Mouse (Mus musculus): Measurements from ENCODE around the gene Ccnt1.
A peak's percentile ranks its signal among the peaks of the same experiment; 100 is the strongest.

Ccnt1 gene

GRCm38 (mm10) chr15:98570873-98571538, at the start of gene Ccnt1, which contains the start of gene 4930415O20Rik:
TSS of gene Ccnt1 (minus strand) at chr15:98570923.
TSS of gene 4930415O20Rik (plus strand) at chr15:98571004.
- no peak for DNase-seq (ENCODE audit: low read depth, low spot score)

DNA sequence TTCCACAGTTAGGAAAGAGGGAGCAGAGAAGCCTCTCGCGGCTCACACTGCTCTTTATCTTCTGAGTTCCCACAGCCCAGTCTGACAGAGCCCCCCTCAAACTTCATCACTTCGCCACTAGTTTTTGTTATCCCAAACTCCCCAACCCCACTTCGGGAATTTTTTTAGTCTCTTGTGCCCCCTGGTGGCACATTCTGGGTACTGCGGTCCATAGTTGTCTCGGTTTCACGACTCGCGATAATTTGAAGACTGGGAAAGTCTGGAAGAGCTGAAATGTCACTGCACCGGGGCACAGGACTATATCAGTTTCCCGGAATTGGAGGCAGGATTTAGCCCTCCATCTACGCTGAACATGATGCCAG, 46.4 kb upstream of the Ccnt1 start:
- DNase-seq (ENCODE audit: low read depth, low spot score) = peak; percentile 76

DNA sequence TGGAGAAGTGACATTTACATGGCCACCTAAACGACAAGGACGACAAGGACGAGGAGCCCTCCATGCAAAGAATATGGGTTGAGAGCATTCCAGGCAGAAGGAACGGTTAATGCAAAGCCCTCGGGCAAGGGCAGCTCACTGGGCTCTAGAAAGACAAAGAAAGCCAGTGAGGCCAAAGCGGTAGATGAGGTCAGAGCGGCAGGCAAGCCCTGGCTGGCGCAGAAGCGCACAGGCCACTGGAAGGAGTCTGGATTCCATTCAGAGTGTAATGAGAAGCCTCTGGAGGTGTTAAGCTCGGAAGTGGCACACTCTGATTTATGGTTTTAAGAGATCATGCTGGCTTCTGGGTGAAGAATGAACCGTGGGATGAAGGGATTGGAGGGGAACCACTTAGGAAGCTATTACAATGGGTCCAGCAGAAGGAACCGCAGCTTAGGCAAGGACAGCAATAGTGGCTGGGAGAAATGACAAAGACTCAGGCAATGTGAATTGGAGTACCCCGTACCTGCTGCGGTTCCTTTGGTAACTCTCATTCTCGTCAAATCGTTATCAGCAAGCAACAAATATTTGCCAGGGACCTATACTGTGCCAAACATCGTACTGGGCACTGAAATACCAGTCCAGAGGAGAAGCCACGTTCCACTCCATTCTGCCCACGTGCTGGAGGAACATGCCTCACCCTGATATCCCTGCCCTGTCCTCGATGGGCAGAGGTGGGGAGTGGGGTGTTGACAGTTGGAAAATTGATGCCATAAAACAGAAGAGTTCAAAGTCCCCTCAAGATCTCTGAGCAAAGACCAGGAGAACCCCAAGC, 45.8 kb upstream of the Ccnt1 start:
- no peak for DNase-seq (ENCODE audit: low read depth, low spot score)

DNA sequence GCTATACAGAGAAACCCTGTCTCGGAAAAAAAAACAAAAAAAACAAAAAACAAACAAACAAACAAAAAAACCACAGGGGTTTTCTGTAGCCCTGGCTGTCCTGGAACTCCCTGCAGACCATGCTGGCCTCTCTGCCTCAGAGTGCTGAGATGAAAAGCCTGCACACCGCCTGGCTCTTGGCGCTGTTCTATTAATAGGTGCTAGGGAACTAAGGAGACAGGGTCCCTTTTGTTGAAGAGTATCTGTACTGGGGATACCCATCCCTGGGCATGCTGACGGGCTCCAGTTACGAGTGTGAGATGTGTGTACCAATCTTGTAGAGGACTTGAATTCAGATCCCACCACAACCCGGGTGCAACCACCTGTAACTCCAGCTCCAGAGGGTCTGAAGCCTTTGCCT, 45.0 kb upstream of the Ccnt1 start:
- DNase-seq (ENCODE audit: low read depth, low spot score) = no peak

DNA sequence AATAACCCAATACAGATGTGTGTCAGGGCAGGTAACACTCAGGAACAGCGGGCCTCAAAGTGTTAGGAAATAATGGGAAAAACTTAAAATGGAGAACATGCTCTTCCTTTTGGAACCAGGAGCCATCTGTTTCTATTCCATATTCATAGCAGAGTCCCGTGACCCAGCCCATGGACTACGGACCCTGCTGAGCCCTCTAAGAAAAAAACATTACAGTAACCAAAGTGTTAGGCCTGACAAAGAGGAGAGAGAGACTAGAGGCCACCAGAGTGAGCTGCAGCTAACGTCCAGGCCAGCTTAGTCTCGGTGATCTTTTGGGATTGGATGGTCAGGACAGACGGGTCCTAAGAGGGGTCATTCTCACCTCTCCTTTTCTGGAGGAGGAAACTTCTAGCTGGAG, 44.2 kb upstream of the Ccnt1 start:
- DNase-seq (ENCODE audit: low read depth, low spot score) = no peak

GRCm38 (mm10) chr15:98614551-98614950, 43.8 kb upstream of the Ccnt1 start:
- DNase-seq (ENCODE audit: low read depth, low spot score) = no peak

GRCm38 (mm10) chr15:98612229-98612628, 41.5 kb upstream of the Ccnt1 start:
- DNase-seq (ENCODE audit: low read depth, low spot score) = no peak

DNA sequence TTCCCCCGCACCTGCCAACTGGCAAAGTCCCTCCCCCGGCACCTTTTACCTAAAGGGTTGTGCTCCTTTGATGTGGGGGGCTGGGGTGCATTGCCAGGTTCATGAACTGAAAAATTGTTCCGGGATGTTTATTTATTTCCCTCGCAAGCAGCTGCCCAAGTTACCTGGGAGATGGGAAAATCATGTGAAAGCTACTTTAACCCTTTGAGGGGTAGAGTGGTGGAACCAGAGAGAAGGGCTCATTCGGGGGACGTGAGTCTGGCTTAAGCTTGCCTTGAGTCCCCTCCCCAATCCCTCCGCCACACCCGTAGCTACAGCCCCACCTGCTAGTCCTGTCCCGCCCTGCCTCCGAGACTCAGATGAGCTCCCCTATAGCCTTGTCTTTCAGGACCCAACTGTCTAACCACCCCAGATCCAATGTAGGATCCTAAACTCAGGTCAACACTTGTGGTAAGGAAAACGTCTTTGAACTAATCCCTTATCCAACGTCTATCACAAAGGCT, 39.5 kb upstream of the Ccnt1 start:
- DNase-seq (ENCODE audit: low read depth, low spot score) = peak; percentile 64

- no peak for DNase-seq (ENCODE audit: low read depth, low spot score)
Observed at GRCm38 (mm10) chr15:98609331-98610130, 38.8 kb upstream of the Ccnt1 start, which contains the start of gene Adcy6. TSS of gene Adcy6 (minus strand) at chr15:98610076.

DNA sequence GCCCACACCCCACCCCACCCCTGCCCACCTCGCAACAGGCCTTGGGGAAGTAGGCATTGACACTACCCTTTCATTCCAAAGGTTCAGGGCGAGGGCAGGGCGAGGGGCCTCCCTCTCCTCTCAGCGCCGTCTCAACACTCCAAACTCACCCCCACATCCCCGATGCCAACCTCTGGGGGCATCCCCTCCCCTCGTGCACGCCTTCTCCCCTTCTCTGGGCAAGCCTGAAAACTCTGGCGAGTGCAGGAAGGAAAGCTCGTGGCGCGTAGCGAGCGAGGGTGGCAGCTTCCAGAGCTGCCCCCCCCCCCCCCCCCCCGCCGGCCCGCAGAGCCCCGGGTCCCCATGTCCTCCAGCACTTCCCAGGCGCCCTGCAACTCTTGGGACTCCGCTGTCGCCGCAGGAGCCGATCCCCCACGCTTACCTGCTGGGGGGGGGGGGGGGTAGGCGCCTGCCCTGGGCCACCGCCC, 38.1 kb upstream of the Ccnt1 start:
- DNase-seq (ENCODE audit: low read depth, low spot score) = no peak

- no peak for DNase-seq (ENCODE audit: low read depth, low spot score)
Observed at GRCm38 (mm10) chr15:98608058-98608783, 37.5 kb upstream of the Ccnt1 start.

GRCm38 (mm10) chr15:98607557-98607956, 36.8 kb upstream of the Ccnt1 start:
- no peak for DNase-seq (ENCODE audit: low read depth, low spot score)

DNA sequence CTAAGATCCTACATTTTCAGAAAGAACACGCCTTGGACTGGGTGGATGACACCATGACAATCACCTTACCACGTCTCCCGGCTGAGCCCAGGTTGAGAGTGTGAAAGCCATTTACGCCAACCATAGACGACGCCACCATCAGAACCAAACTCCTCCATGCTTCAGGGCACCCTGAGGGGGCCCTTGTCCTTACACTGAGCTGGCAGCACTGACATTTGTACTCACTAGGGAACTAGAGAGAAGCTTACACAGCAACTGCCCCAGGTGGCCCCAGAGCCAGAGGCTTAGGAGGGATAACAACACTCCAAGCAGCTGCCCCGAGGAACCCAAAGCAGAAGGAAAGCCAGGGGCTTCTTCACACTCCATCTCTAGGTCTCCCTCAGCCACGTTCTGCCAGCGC, 36.0 kb upstream of the Ccnt1 start:
- DNase-seq (ENCODE audit: low read depth, low spot score) = no peak

DNA sequence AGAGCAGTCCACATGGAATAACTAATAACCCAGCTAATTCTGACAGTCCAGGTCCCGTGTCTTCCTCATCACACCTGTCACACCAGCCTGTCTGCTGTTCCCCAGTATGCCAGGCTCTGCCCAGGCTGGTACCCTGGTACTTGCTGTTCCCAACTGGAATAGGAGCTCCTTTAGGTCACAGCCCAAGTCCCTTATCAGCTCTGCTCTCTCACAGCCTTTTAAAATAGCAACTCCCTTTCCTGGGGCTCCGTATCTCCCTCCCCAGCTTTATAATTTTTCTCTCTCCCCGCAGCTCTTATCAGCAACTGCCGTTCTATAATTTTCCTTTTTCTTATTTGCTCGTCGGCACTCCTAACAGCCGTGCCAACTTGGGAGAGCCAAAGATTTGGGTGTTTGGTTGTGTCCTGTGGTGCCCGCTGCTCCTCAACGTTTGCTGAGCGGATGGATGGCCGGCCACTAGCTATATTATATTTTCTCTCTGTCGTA, 35.4 kb upstream of the Ccnt1 start:
- no peak for DNase-seq (ENCODE audit: low read depth, low spot score)

DNA sequence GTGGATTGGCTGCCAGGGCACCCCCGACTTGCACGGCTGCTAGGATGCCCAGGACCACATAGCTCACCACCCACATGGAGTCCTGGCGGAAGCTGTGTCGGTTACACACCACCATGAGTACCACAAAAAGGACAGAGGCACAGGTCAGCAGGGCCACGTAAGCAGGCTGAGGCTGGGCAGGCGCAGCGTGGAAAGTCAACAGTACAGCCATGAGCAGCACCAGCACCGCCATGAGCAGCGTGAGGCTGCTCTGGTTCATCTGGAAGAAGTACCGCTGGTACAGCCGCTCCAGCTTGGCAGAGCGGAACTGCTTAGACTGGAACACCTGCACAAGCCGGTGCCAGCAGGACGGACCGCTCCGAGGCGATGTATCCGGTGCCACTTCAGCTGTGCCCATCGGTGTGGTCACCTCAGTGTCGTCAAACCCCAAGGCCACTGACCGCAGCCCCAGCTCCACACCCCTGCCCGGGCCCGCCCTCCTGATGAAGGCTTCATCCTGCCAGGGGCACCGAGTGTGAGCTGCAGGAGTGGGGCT, 33.4 kb upstream of the Ccnt1 start:
- no peak for DNase-seq (ENCODE audit: low read depth, low spot score)

- DNase-seq (ENCODE audit: low read depth, low spot score) = no peak
Observed at GRCm38 (mm10) chr15:98602921-98603458, 32.3 kb upstream of the Ccnt1 start.

GRCm38 (mm10) chr15:98602191-98602881, 31.6 kb upstream of the Ccnt1 start:
- DNase-seq (ENCODE audit: low read depth, low spot score) = peak; percentile 33

DNA sequence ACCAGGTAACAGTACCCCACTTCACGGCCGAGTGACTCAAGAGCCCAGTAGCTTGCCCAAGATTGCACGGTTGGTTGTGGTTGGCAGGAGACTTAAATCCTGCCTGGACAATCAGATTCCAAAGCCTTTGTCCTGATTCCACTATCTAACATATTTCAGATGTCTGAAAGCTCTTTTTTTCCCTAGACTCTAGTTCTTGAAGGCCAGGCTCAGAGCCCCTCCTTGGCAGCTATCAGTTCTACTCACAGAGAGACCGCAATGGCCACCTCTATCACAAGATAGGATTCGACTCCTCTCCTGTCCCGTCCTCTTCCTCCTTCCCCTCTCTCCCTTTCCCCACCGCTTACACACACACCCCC, 31.1 kb upstream of the Ccnt1 start:
- DNase-seq (ENCODE audit: low read depth, low spot score) = no peak

GRCm38 (mm10) chr15:98600036-98600709, 29.4 kb upstream of the Ccnt1 start:
- peak; percentile 29 for DNase-seq (ENCODE audit: low read depth, low spot score)
